Mouse (Mus musculus): ENCODE data around the gene Zfp536.

DNA sequence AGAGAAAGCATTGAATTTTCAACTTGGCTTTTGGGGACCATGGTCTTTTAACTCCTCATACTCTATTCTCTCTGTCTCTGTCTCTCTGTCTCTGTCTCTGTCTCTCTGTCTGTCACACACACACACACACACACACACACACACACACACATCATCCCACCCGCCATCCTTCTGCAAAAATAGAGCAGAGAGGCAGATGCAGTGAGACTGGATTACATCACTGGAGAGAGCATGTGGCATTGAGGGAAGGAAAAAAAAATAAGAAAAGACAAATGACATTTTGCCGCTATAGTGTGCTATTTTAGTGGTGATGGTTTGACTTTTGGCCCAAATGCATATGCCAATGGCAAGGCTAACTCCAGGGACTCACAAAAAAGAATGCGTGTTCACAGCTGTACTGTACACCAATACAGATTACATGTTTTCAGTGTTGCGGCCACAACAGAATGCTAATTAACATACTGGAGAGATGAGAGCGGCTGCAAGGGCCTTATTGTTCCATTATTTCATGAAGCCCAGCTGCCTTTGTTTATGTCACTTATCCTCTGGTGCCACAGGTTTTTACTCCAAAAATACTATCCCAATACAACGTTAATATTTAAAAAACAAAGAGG is 145.4 kb downstream of the Zfp536 start:
- no peak for TF ChIP-seq EP300 (IDR thresholded peaks at IDR 0.05; ENCODE audit: insufficient read depth, low read depth, low read length)
- TF ChIP-seq CTCF (IDR thresholded peaks at IDR 0.05; ENCODE audit: low read depth, low read length): no peak
- no peak for TF ChIP-seq POLR2A (IDR thresholded peaks at IDR 0.05; ENCODE audit: insufficient read depth, low read length)
